Mouse (Mus musculus) liver, embryonic 15.5 days (tissue): ENCODE measurements around the gene Smg1. TPM values are rescaled to one million over a fixed set of nuclear protein-coding genes. Genes with fewer than 3 reads are reported as not detected.

ENCODE experiments used
- ATAC-seq: fragments of 200-750 bp; cut with Nextera tagmentation; 2 replicates; pipeline ENCODE4 v1.8.0; 2017; ENCODE audit warnings: moderate number of reproducible peaks, mild to moderate bottlenecking, moderate library complexity; ENCODE audit not compliant: insufficient read depth
- H3K27ac ChIP-seq: fragments of 300-500 bp; sonication (generic); replicated peaks from 2 replicates; pipeline ENCODE4 v1.5.1; 2015; ENCODE audit warnings: mild to moderate bottlenecking, inconsistent platforms
- H3K27me3 ChIP-seq: fragments of 300-500 bp; sonication (generic); 2 replicates; pipeline ENCODE4 v1.6.1; 2015; ENCODE audit warnings: mild to moderate bottlenecking, inconsistent platforms
- H3K36me3 ChIP-seq: fragments of 300-500 bp; sonication (generic); replicated peaks from 2 replicates; pipeline ENCODE4 v1.6.1; 2015; ENCODE audit warnings: moderate library complexity, mild to moderate bottlenecking, inconsistent platforms
- H3K4me1 ChIP-seq: fragments of 300-500 bp; sonication (generic); replicated peaks from 2 replicates; pipeline ENCODE4 v1.6.1; 2015; ENCODE audit warnings: inconsistent platforms
- H3K4me2 ChIP-seq: fragments of 300-500 bp; sonication (generic); 2 replicates; pipeline ENCODE4 v1.6.1; 2015; ENCODE audit warnings: moderate library complexity, mild to moderate bottlenecking, inconsistent platforms
- H3K4me3 ChIP-seq: fragments of 300-500 bp; sonication (generic); replicated peaks from 2 replicates; pipeline ENCODE4 v1.5.1; 2015; ENCODE audit warnings: mild to moderate bottlenecking, inconsistent platforms
- H3K9ac ChIP-seq: fragments of 300-500 bp; sonication (generic); 2 replicates; pipeline ENCODE4 v1.6.1; 2015; ENCODE audit warnings: moderate library complexity, mild to moderate bottlenecking, inconsistent platforms
- H3K9me3 ChIP-seq: fragments of 300-500 bp; sonication (generic); replicated peaks from 2 replicates; pipeline ENCODE4 v1.6.1; 2016; ENCODE audit warnings: inconsistent platforms
- WGBS: fragments of 180-500 bp; shearing (Covaris S2); methylation state at CpG from one replicate; pipeline ENCODE4 v1.1.7; 2015; ENCODE audit warnings: mixed read lengths; ENCODE audit not compliant: insufficient replicate concordance; 5-methylcytosine and 5-hydroxymethylcytosine counted together
- polyA plus RNA-seq: library from polyadenylated mRNA; unstranded; fragments of >200 nt; fragmentation: Nextera tagmentation; extraction: Ambion mirVana; gene quantifications from 2 replicates; pipeline ENCODE4 v1.2.1, GENCODE M21; 2015

The Smg1 gene
- polyA plus RNA-seq, 1 experiment from 2014 or later, result 6.0 TPM

GRCm38 (mm10) chr7:118141271-118141670 lies 102.2 kb downstream of the Smg1 start:
- no peaks in the 10 kb centered on the region for H3K27me3 ChIP-seq
- no peak overlapping the region for H3K4me3 ChIP-seq
- H3K36me3 ChIP-seq, result peaks cover 72% of the 10 kb centered on the region
- H3K27ac ChIP-seq, result no peak overlapping the region
- 84% methylated on average over 7 of the region's 7 CpGs for WGBS
- no peak for ATAC-seq
- no peak overlapping the region for H3K4me2 ChIP-seq
- H3K9me3 ChIP-seq, result no peaks in the 10 kb centered on the region
- H3K4me1 ChIP-seq, result peaks cover 21% of the 10 kb centered on the region
- no peak overlapping the region for H3K9ac ChIP-seq

- peaks cover 8% of the 10 kb centered on the region for H3K4me1 ChIP-seq
- WGBS, result 76% methylated on average over 11 of the region's 11 CpGs
- H3K27me3 ChIP-seq, result no peaks in the 10 kb centered on the region
- H3K27ac ChIP-seq, result no peak overlapping the region
- ATAC-seq, result no peak
- H3K9ac ChIP-seq, result no peak overlapping the region
- no peak overlapping the region for H3K4me2 ChIP-seq
- H3K9me3 ChIP-seq, result no peaks in the 10 kb centered on the region
- H3K4me3 ChIP-seq, result no peak overlapping the region
- peaks cover 48% of the 10 kb centered on the region for H3K36me3 ChIP-seq
Measured at GRCm38 (mm10) chr7:118135128-118135527, 108.3 kb downstream of the Smg1 start.

GRCm38 (mm10) chr7:118129430-118130041 lies 113.9 kb downstream of the Smg1 start, which contains the start of gene Arl6ip1:
Gene Arl6ip1, minus strand, starts transcription at chr7:118129662.
- peaks cover 36% of the 10 kb centered on the region for H3K4me1 ChIP-seq
- H3K4me3 ChIP-seq, result peak within 1 kb of the TSS; percentile 91
- no peaks in the 10 kb centered on the region for H3K27me3 ChIP-seq
- ATAC-seq, result peak; percentile 99
- peak within 1 kb of the TSS; percentile 91 for H3K4me2 ChIP-seq
- peak within 1 kb of the TSS; percentile 91 for H3K9ac ChIP-seq
- under 1% methylated on average over 39 of the region's 39 CpGs for WGBS
- no peaks in the 10 kb centered on the region for H3K9me3 ChIP-seq
- peaks cover 27% of the 10 kb centered on the region for H3K36me3 ChIP-seq
- H3K27ac ChIP-seq, result peak within 1 kb of the TSS; percentile 98

GRCm38 (mm10) chr7:118128925-118129429 lies 114.5 kb downstream of the Smg1 start:
- WGBS, result under 1% methylated on average over 21 of the region's 21 CpGs

GRCm38 (mm10) chr7:118126219-118126875 lies 117.1 kb downstream of the Smg1 start:
- H3K9me3 ChIP-seq, result no peaks in the 10 kb centered on the region
- peak overlapping the region; percentile 67 for H3K4me2 ChIP-seq
- H3K27ac ChIP-seq, result 0 out of 2 replicates have a peak overlapping the region, but pooled peaks have one; percentile 19
- no peaks in the 10 kb centered on the region for H3K27me3 ChIP-seq
- peaks cover 57% of the 10 kb centered on the region for H3K36me3 ChIP-seq
- peaks cover 44% of the 10 kb centered on the region for H3K4me1 ChIP-seq
- no peak overlapping the region for H3K9ac ChIP-seq
- H3K4me3 ChIP-seq, result peak overlapping the region; percentile 91
- no peak for ATAC-seq
- WGBS, result 56% methylated on average over 11 of the region's 11 CpGs

More at GRCm38 (mm10) chr7:118128925-118129429, 114.5 kb downstream of the Smg1 start:
- H3K9ac ChIP-seq, result peak overlapping the region; percentile 91
- peak overlapping the region; percentile 91 for H3K4me3 ChIP-seq
- peak overlapping the region; percentile 95 for H3K27ac ChIP-seq
- H3K9me3 ChIP-seq, result no peaks in the 10 kb centered on the region
- peak; percentile 48 for ATAC-seq
- peaks cover 36% of the 10 kb centered on the region for H3K4me1 ChIP-seq
- peak overlapping the region; percentile 67 for H3K4me2 ChIP-seq
- H3K36me3 ChIP-seq, result peaks cover 31% of the 10 kb centered on the region
- H3K27me3 ChIP-seq, result no peaks in the 10 kb centered on the region

- Histone ChIP-seq H3K4me1 (peaks cover 42% of the 10 kb centered on the region), H3K27me3 (no peaks in the 10 kb centered on the region), H3K27ac (no peak overlapping the region), H3K4me2 (no peak overlapping the region), H3K4me3 (no peak overlapping the region), H3K36me3 (peaks cover 63% of the 10 kb centered on the region), H3K9me3 (no peaks in the 10 kb centered on the region), H3K9ac (no peak overlapping the region)
- ATAC-seq, result no peak
Measured at GRCm38 (mm10) chr7:118125736-118126135, 117.7 kb downstream of the Smg1 start.

- Histone ChIP-seq H3K36me3 (peaks cover 83% of the 10 kb centered on the region), H3K9ac (no peak overlapping the region), H3K4me2 (no peak overlapping the region), H3K27me3 (no peaks in the 10 kb centered on the region), H3K4me3 (no peak overlapping the region), H3K27ac (no peak overlapping the region), H3K4me1 (peaks cover 44% of the 10 kb centered on the region), H3K9me3 (no peaks in the 10 kb centered on the region)
- WGBS, result 90% methylated on average over 4 of the region's 4 CpGs
- ATAC-seq, result no peak
Measured at GRCm38 (mm10) chr7:118123512-118124411, 119.7 kb downstream of the Smg1 start.

- Histone ChIP-seq H3K9me3 (no peaks in the 10 kb centered on the region), H3K4me2 (no peak overlapping the region), H3K9ac (no peak overlapping the region), H3K27ac (no peak overlapping the region), H3K4me3 (no peak overlapping the region), H3K4me1 (peaks cover 51% of the 10 kb centered on the region), H3K36me3 (peaks cover 88% of the 10 kb centered on the region), H3K27me3 (no peaks in the 10 kb centered on the region)
- WGBS, result 90% methylated on average over 7 of the region's 7 CpGs
- no peak for ATAC-seq
Measured at GRCm38 (mm10) chr7:118122235-118122634, 121.2 kb downstream of the Smg1 start.

- WGBS, result 53% methylated on average over 1 of the region's 1 CpGs
- peaks cover 72% of the 10 kb centered on the region for H3K36me3 ChIP-seq
Measured at GRCm38 (mm10) chr7:118120654-118121053, 122.8 kb downstream of the Smg1 start.

GRCm38 (mm10) chr7:118119946-118120345 lies 123.5 kb downstream of the Smg1 start:
- peaks cover 71% of the 10 kb centered on the region for H3K36me3 ChIP-seq

More at GRCm38 (mm10) chr7:118120654-118121053, 122.8 kb downstream of the Smg1 start:
- Histone ChIP-seq H3K4me3 (no peak overlapping the region), H3K4me2 (no peak overlapping the region), H3K27ac (no peak overlapping the region), H3K9ac (no peak overlapping the region), H3K9me3 (no peaks in the 10 kb centered on the region), H3K27me3 (no peaks in the 10 kb centered on the region), H3K4me1 (peaks cover 45% of the 10 kb centered on the region)
- ATAC-seq, result no peak

More at GRCm38 (mm10) chr7:118119946-118120345, 123.5 kb downstream of the Smg1 start:
- ATAC-seq, result no peak
- Histone ChIP-seq H3K9ac (no peak overlapping the region), H3K4me3 (no peak overlapping the region), H3K9me3 (no peaks in the 10 kb centered on the region), H3K27ac (peak overlapping the region; percentile 31), H3K4me1 (peaks cover 45% of the 10 kb centered on the region), H3K4me2 (no peak overlapping the region), H3K27me3 (no peaks in the 10 kb centered on the region)
- 77% methylated on average over 5 of the region's 5 CpGs for WGBS
